Mouse (Mus musculus) CD4-positive, CD25-positive, alpha-beta regulatory T cell, adult 2 months (primary cell): ENCODE data around the gene 2310030G06Rik.

ENCODE experiments used
- DNase-seq: peaks from one replicate; pipeline ENCODE4 v3.0.0-alpha.2; 2012; ENCODE audit warnings: low read depth, low spot score

2310030G06Rik gene

GRCm38 (mm10) chr9:50746214-50746677 is at the start of gene 2310030G06Rik:
Gene 2310030G06Rik, minus strand, starts transcription at chr9:50746536.
- no peak for DNase-seq

- no peak for DNase-seq
Measured at GRCm38 (mm10) chr9:50795266-50795665, 48.9 kb upstream of the 2310030G06Rik start.

GRCm38 (mm10) chr9:50782155-50782554 is 35.8 kb upstream of the 2310030G06Rik start:
- peak; percentile 71 for DNase-seq

- DNase-seq: no peak
Measured at GRCm38 (mm10) chr9:50776162-50776760, 29.9 kb upstream of the 2310030G06Rik start.

GRCm38 (mm10) chr9:50775662-50776126 is 29.4 kb upstream of the 2310030G06Rik start:
- peak; percentile 34 for DNase-seq

- DNase-seq: peak; percentile 93
Measured at GRCm38 (mm10) chr9:50774991-50775612, 28.8 kb upstream of the 2310030G06Rik start, which contains the start of the genes Alg9 and 1110032A03Rik. Gene Alg9, plus strand, starts transcription at chr9:50775019. Gene 1110032A03Rik, minus strand, starts transcription at chr9:50775520.

- DNase-seq: no peak
Measured at GRCm38 (mm10) chr9:50774026-50774462, 27.7 kb upstream of the 2310030G06Rik start.

GRCm38 (mm10) chr9:50770011-50770410 is 23.7 kb upstream of the 2310030G06Rik start:
- DNase-seq: no peak

- DNase-seq: peak; percentile 99
Measured at GRCm38 (mm10) chr9:50768107-50769002, 22.0 kb upstream of the 2310030G06Rik start, which contains the start of gene Fdxacb1. Gene Fdxacb1, plus strand, starts transcription at chr9:50768236.

- no peak for DNase-seq
Measured at GRCm38 (mm10) chr9:50767531-50768106, 21.3 kb upstream of the 2310030G06Rik start.

- DNase-seq: peak; percentile 40
Measured at GRCm38 (mm10) chr9:50763331-50763730, 17.0 kb upstream of the 2310030G06Rik start.

- DNase-seq: no peak
Measured at GRCm38 (mm10) chr9:50761520-50762243, 15.3 kb upstream of the 2310030G06Rik start.

GRCm38 (mm10) chr9:50756711-50757110 is 10.4 kb upstream of the 2310030G06Rik start:
- no peak for DNase-seq

- DNase-seq: no peak
Measured at GRCm38 (mm10) chr9:50753947-50754346, 7.6 kb upstream of the 2310030G06Rik start.

- DNase-seq: no peak
Measured at GRCm38 (mm10) chr9:50752784-50753615, 6.7 kb upstream of the 2310030G06Rik start.

- DNase-seq: no peak
Measured at GRCm38 (mm10) chr9:50752054-50752602, 5.8 kb upstream of the 2310030G06Rik start, which contains the start of gene Hspb2. Gene Hspb2, minus strand, starts transcription at chr9:50752354.

GRCm38 (mm10) chr9:50751323-50751722 is 5.0 kb upstream of the 2310030G06Rik start, which contains the start of gene Cryab:
Gene Cryab, plus strand, starts transcription at chr9:50751325.
- no peak for DNase-seq

- no peak for DNase-seq
Measured at GRCm38 (mm10) chr9:50750706-50751105, 4.4 kb upstream of the 2310030G06Rik start.

- no peak for DNase-seq
Measured at GRCm38 (mm10) chr9:50745806-50746205, 530 bp downstream of the 2310030G06Rik start.
